Mouse (Mus musculus) limb, embryonic 11.5 days (tissue): ENCODE data around the gene Pcbd2. TPM values are rescaled to one million over a fixed set of nuclear protein-coding genes. Genes with fewer than 3 reads are reported as not detected.

Experiments used
- ATAC-seq: fragments of 200-750 bp; cut with Nextera tagmentation; 2 replicates; pipeline ENCODE4 v1.8.0; 2017; ENCODE audit warnings: low read depth; ENCODE audit not compliant: insufficient number of reproducible peaks, low FRiP score, low TSS enrichment
- DNase-seq: peaks from one replicate; pipeline ENCODE4 v3.0.0-alpha.2; 2015; ENCODE audit warnings: low spot score
- H3K27ac ChIP-seq: fragments of 300-500 bp; sonication (generic); replicated peaks from 2 replicates; pipeline ENCODE4 v1.5.1; 2014; ENCODE audit warnings: low read depth, mild to moderate bottlenecking, low read length
- H3K27me3 ChIP-seq: fragments of 300-500 bp; sonication (generic); 2 replicates; pipeline ENCODE4 v1.6.1; 2014; ENCODE audit warnings: mild to moderate bottlenecking, low read length, mixed read lengths; ENCODE audit not compliant: control insufficient read depth, insufficient read depth
- H3K36me3 ChIP-seq: fragments of 300-500 bp; sonication (generic); 2 replicates; pipeline ENCODE4 v1.6.1; 2014; ENCODE audit warnings: mild to moderate bottlenecking, low read length, moderate library complexity, mixed read lengths; ENCODE audit not compliant: control insufficient read depth, insufficient read depth
- H3K4me1 ChIP-seq: fragments of 300-500 bp; sonication (generic); 2 replicates; pipeline ENCODE4 v1.6.1; 2014; ENCODE audit warnings: low read length, mixed read lengths; ENCODE audit not compliant: control insufficient read depth, insufficient read depth
- H3K4me2 ChIP-seq: fragments of 300-500 bp; sonication (generic); 2 replicates; pipeline ENCODE4 v1.6.1; 2014; ENCODE audit warnings: low read depth, mild to moderate bottlenecking, moderate library complexity; ENCODE audit not compliant: severe bottlenecking
- H3K4me3 ChIP-seq: fragments of 300-500 bp; sonication (generic); 2 replicates; pipeline ENCODE4 v1.5.1; 2014; ENCODE audit warnings: low read depth, low read length
- H3K9ac ChIP-seq: fragments of 300-500 bp; sonication (generic); 2 replicates; pipeline ENCODE4 v1.6.1; 2014; ENCODE audit warnings: mild to moderate bottlenecking, low read length
- H3K9me3 ChIP-seq: fragments of 300-500 bp; sonication (generic); 2 replicates; pipeline ENCODE4 v1.6.1; 2016; ENCODE audit warnings: low read length; ENCODE audit not compliant: control insufficient read depth
- WGBS: fragments of 180-500 bp; shearing (Covaris S2); extraction: QIAGEN DNeasy Blood & Tissue Kit; methylation state at CpG from one replicate; pipeline ENCODE4 v1.1.7; 2014; 5-methylcytosine and 5-hydroxymethylcytosine counted together
- polyA plus RNA-seq: library from polyadenylated mRNA; unstranded; fragments of >200 nt; fragmentation: Nextera tagmentation; extraction: Ambion mirVana; gene quantifications from 2 replicates; pipeline ENCODE4 v1.2.1, GENCODE M21; 2014

Gene Pcbd2
- polyA plus RNA-seq, 1 experiment from 2014 or later: 44.9 TPM

DNA sequence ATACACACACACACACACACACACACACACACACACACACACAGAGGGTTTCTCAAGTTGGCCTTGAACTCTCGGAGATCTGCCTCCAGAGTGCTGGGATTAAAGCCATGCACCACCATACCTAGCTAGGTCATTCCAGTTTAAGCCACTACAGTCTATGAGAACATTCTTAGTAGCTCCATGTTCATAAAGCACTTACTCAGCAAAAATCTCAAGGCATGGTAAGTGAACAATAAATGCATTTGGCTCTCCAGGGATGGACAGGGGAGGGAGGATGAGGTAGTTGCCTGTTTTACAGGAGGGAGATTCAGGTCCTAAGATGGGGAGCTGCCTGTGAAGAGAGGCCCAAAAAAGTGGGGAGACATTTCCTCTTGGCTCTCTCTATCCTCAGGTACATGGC is 76.8 kb downstream of the Pcbd2 start:
- Histone ChIP-seq H3K4me3 (no peak overlapping the region), H3K9ac (no peak overlapping the region), H3K4me1 (no peaks in the 10 kb centered on the region), H3K36me3 (no peaks in the 10 kb centered on the region), H3K4me2 (no peak overlapping the region), H3K27me3 (no peaks in the 10 kb centered on the region), H3K27ac (no peak overlapping the region), H3K9me3 (no peaks in the 10 kb centered on the region)
- 93% methylated on average over 1 of the region's 1 CpGs for WGBS
- DNase-seq (no peak), ATAC-seq (no peak)

DNA sequence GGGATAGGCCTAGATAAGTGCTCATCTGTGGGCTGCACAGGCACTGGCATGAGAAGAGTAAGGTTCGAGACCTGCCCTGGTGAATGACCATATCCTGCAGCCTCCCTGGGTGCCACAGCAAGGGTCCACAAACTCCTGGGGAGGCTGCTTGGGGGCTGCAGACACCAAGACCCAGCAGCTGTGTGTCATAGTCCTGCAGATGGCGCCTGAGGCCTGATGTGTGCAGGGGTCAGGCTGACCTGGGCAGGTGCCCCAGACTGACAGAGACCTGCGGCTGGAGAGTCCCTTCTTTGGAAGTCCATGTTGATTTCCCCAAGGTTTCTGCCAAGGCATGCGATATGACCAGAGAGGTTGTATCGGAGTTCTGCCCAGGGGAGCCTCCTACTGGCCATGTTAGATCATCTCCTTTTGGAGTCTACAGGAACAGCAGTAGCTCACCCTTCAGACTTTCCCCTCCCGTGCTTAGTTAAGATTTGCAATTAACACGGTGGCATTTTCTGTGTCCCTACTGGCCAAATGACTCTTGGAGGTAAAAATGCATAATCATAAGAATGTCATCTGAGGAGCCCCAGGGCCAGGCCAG is 82.0 kb downstream of the Pcbd2 start:
- H3K4me1 ChIP-seq: no peaks in the 10 kb centered on the region
- H3K4me3 ChIP-seq: no peak overlapping the region
- no peaks in the 10 kb centered on the region for H3K36me3 ChIP-seq
- no peak overlapping the region for H3K27ac ChIP-seq
- H3K4me2 ChIP-seq: no peak overlapping the region
- no peak for ATAC-seq
- no peaks in the 10 kb centered on the region for H3K27me3 ChIP-seq
- no peak overlapping the region for H3K9ac ChIP-seq
- no peaks in the 10 kb centered on the region for H3K9me3 ChIP-seq
- DNase-seq: no peak
- 70% methylated on average over 7 of the region's 7 CpGs for WGBS

DNA sequence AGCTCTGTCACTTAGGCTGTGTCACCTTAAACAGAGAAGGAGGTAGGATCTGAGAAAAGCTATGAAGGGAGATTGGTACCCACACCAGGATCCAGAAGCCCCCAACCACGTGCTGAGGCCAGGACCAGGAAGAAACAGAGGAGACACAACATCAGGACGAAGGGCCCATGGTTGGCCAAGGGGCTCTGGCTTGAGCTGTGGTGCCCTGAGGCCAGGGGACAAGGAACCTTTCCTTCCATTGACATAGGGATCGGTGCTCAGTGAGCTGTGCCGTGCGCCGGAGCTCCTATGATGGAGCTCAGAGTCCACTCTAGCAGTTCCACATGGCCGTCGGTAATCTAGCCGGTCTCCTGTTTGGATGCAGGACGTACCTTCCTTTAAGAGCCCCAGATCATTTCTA is 82.5 kb downstream of the Pcbd2 start:
- Histone ChIP-seq H3K9me3 (no peaks in the 10 kb centered on the region), H3K27me3 (no peaks in the 10 kb centered on the region), H3K36me3 (no peaks in the 10 kb centered on the region), H3K27ac (no peak overlapping the region), H3K9ac (no peak overlapping the region), H3K4me2 (no peak overlapping the region), H3K4me1 (no peaks in the 10 kb centered on the region), H3K4me3 (no peak overlapping the region)
- WGBS: 92% methylated on average over 10 of the region's 10 CpGs
- ATAC-seq: no peak
- DNase-seq: no peak

DNA sequence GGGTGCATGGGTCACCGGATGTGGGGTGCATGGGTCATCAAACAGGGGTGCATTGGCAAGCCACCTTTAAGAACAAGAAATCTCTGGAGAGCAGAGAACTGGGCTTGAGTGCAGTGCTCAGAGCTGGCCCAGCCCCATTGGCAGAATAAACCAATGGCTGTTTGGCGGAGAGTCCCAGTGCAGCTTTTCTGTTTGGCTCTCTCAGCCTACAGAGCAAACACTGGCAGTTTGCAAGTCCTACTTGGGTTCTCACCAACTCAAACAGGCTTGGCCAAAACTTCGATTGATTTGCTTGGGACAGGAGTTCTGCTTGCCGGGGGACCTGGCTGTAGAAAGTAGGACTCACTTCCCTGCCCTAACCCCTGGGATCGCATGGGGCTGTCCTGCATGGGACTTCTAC is 83.8 kb downstream of the Pcbd2 start:
- ATAC-seq (no peak), DNase-seq (no peak)
- H3K4me1 ChIP-seq: no peaks in the 10 kb centered on the region
- H3K4me2 ChIP-seq: no peak overlapping the region
- no peak overlapping the region for H3K9ac ChIP-seq
- no peaks in the 10 kb centered on the region for H3K27me3 ChIP-seq
- H3K9me3 ChIP-seq: no peaks in the 10 kb centered on the region
- WGBS: 85% methylated on average over 5 of the region's 5 CpGs
- H3K4me3 ChIP-seq: no peak overlapping the region
- no peak overlapping the region for H3K27ac ChIP-seq
- no peaks in the 10 kb centered on the region for H3K36me3 ChIP-seq

DNA sequence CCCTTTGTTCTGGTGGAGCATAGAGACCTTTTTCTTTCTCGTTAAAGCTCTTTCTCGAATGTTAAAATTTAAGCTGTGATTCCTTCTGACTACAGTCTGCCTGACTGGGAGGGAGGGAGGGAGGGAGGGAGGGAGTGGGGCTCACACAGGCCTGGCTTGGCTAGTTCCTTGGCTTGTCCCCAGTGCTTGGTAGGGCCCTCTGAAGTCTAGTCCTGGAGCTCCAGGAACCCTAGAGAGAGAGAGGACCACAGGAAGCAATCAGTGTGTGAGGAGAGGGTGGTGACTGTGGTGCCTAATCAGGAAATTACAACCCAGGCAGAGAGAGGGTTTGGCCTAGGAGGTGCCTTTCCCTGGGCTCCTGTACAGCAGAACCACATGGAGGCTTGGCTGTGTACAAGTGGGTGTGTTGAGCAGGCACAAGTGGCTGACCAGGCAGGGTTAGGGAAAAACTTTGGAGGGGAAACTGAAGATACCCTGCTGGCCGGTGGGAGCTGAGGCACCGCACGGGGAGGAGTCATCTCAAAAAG is 86.4 kb downstream of the Pcbd2 start:
- Histone ChIP-seq H3K9me3 (no peaks in the 10 kb centered on the region), H3K27me3 (no peaks in the 10 kb centered on the region), H3K27ac (no peak overlapping the region), H3K4me3 (no peak overlapping the region), H3K4me1 (no peaks in the 10 kb centered on the region), H3K4me2 (no peak overlapping the region), H3K9ac (no peak overlapping the region), H3K36me3 (no peaks in the 10 kb centered on the region)
- no peak for ATAC-seq
- WGBS: 67% methylated on average over 5 of the region's 5 CpGs
- DNase-seq: no peak

DNA sequence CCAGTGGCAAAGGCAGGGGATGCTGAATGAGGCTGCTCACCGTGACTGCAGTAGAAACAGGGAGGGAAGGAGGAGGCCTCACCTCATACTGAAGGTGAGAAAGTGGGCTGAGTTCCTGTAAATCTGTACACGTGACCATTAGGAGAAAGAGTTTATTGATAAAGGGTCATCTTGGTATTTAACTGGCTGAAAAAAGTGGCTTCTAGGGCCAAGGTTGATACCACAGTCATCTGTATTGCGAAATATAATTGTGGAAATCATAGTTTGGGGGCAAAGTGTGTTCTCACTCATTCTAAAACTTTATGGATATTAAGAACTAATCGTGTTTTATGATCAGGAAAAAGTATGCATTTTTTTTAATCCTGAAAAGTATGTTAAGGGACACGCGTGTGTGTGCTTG is 87.7 kb downstream of the Pcbd2 start:
- no peaks in the 10 kb centered on the region for H3K4me1 ChIP-seq
- no peaks in the 10 kb centered on the region for H3K36me3 ChIP-seq
- no peak overlapping the region for H3K9ac ChIP-seq
- H3K4me2 ChIP-seq: no peak overlapping the region
- H3K27ac ChIP-seq: no peak overlapping the region
- H3K27me3 ChIP-seq: no peaks in the 10 kb centered on the region
- H3K9me3 ChIP-seq: no peaks in the 10 kb centered on the region
- ATAC-seq (no peak), DNase-seq (no peak)
- H3K4me3 ChIP-seq: no peak overlapping the region
- 80% methylated on average over 6 of the region's 6 CpGs for WGBS

DNA sequence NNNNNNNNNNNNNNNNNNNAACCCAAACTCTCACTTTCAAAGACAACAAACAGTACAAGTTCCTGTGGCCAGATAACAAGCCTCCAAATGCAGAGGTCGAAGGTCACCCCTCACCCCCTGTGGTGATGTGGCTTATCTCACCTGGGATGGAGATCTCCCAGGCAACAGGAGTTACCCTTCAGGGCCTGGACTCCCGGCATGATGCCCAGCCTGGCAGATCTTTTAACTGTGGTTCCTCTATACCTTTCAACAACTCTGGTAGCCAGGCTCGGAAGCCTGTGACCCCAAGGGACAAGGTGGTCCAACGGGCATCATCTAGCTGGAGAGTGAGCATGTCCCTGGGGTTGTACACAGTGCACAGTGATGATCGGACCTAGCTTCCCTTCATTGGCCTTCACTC is 95.3 kb downstream of the Pcbd2 start:
- Histone ChIP-seq H3K4me2 (no peak overlapping the region), H3K36me3 (no peaks in the 10 kb centered on the region), H3K27ac (no peak overlapping the region), H3K9me3 (no peaks in the 10 kb centered on the region), H3K4me3 (no peak overlapping the region), H3K27me3 (peaks cover 29% of the 10 kb centered on the region), H3K9ac (no peak overlapping the region), H3K4me1 (peaks cover 21% of the 10 kb centered on the region)
- WGBS: 62% methylated on average over 5 of the region's 5 CpGs
- DNase-seq: no peak
- no peak for ATAC-seq

DNA sequence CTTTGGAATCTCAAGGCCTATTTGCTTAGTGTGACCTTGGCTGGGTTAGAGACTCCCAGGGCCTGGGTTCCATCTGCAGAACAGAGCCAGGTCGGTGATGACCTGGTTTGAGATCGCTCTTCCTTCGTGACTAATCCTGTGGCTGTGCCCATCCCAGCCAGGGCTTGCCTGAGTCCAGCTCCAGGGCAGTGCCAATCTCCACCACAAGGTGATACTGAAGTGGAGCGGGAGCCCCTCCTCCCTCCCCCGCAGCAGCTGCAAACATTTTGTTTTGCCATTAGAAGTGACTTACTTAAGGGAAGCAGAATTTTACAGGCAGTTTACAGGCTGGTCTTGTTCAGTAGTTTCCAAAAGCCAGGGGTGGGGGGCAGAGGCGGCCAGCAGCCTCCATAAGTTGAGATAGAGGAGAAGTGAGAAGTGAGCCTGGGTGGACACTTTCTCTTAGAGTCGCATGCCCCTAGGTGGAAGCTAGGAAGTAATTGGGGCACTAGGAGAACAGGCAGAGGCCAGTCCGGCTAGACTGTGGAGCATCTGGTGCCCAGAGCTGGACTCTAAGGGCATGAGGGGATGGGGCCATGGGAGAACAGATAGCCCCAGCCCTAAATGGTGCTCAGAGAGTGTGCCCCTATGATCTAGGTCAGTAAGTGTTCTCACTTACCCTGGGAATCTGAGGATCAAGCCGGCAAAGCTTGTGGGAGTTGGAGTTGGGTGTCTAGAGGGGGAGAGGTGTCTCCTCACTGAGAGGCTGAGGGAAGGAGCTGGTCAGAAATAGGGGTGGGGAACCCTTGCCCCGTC is 97.2 kb downstream of the Pcbd2 start:
- H3K27me3 ChIP-seq: peaks cover 37% of the 10 kb centered on the region
- peak overlapping the region; percentile 37 for H3K4me3 ChIP-seq

More for the DNA sequence above, 97.2 kb downstream of the Pcbd2 start:
- peak overlapping the region; percentile 93 for H3K9ac ChIP-seq
- H3K27ac ChIP-seq: peak overlapping the region; percentile 92
- H3K4me1 ChIP-seq: peaks cover 23% of the 10 kb centered on the region
- DNase-seq (peak; percentile 78), ATAC-seq (peak; percentile 52; the same call in 1 of the 2 replicates)
- H3K4me2 ChIP-seq: peak overlapping the region; percentile 84
- no peaks in the 10 kb centered on the region for H3K9me3 ChIP-seq
- WGBS: 5% methylated on average over 10 of the region's 10 CpGs
- no peaks in the 10 kb centered on the region for H3K36me3 ChIP-seq
